Mouse (Mus musculus): Measurements from ENCODE around the gene Dbr1.

DNA sequence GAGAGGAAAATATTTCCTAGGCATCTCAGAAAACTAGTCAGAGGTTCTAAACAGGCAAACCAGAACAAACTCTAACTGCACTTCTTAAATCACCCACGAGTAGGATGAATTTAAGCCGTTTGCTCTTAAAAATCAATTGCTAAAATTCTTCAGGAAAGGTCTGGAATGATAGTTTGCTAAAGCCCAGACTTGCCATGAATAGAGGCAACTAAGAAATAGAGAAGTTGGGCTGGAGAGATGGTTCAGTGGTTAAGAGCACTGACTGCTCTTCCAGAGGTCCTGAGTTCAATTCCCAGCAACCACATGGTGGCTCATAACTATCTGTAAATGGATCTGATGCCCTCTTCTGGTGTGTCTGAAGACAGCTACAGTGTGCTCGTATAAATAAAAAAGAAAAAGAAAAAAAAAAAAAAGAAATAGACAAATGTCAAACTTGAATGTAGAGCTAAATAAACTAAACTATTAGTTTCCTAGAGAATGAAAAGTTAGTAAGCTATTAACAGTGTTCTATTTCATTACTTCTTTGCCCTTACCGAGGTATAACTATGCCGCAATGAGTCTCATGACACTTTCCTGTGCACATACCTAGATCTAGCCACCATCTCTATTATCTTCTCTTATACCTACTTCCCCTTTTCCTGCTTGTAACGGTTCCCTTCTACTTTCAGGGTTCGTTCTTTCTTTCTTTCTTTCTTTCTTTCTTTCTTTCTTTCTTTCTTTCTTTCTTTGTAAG is 16.6 kb upstream of the Dbr1 start:
- TF ChIP-seq CTCF (IDR thresholded peaks at IDR 0.05 in 2 of 3, conservative IDR thresholded peaks at IDR 0.05 in 1 of 3; ENCODE audit: control insufficient read depth in 1 of 3, insufficient read depth in 1 of 3, low read depth in 2 of 3, low read length in 3 of 3, poor library complexity in 1 of 3, severe bottlenecking in 1 of 3) (no peak), POLR2A (IDR thresholded peaks at IDR 0.05; ENCODE audit: control insufficient read depth in 1 of 2, insufficient read depth in 1 of 2, low read depth in 1 of 2, low read length in 2 of 2, poor library complexity in 1 of 2) (no peak), CHD2 (IDR thresholded peaks at IDR 0.05; ENCODE audit: low read length) (no peak), MYB (IDR thresholded peaks at IDR 0.05; ENCODE audit: low read depth, low read length) (peak; percentile 75; the same call in 1 of the 2 replicates), NRF1 (IDR thresholded peaks at IDR 0.05; ENCODE audit: insufficient read depth, low read depth, low read length, poor library complexity, severe bottlenecking) (no peak), ZKSCAN1 (IDR thresholded peaks at IDR 0.05; ENCODE audit: low read depth, low read length) (no peak), RCOR1 (IDR thresholded peaks at IDR 0.05; ENCODE audit: low read depth, low read length) (no peak), MAZ (IDR thresholded peaks at IDR 0.05; ENCODE audit: low read depth, low read length) (no peak)

All from MEL (cell line).